Mouse (Mus musculus) stomach, postnatal 0 days (tissue): ENCODE results near the gene Top2a. TPM values are rescaled to one million over a fixed set of nuclear protein-coding genes. Genes with fewer than 3 reads are reported as not detected.

Experiments used
- ATAC-seq: fragments of 200-750 bp; cut with Nextera tagmentation; 2 replicates; pipeline ENCODE4 v1.8.0; 2017; ENCODE audit not compliant: low FRiP score, low TSS enrichment
- DNase-seq: peaks from one replicate; pipeline ENCODE4 v3.0.0-alpha.2; 2016; ENCODE audit warnings: low spot score
- H3K27ac ChIP-seq: fragments of 300-500 bp; sonication (generic); replicated peaks from 2 replicates; pipeline ENCODE4 v1.5.1; 2014; ENCODE audit warnings: mild to moderate bottlenecking, control low read depth
- H3K27me3 ChIP-seq: fragments of 300-500 bp; sonication (generic); 2 replicates; pipeline ENCODE4 v1.6.1; 2014; ENCODE audit warnings: low read length; ENCODE audit not compliant: control insufficient read depth, insufficient read depth
- H3K36me3 ChIP-seq: fragments of 300-500 bp; sonication (generic); 2 replicates; pipeline ENCODE4 v1.6.1; 2014; ENCODE audit warnings: low read length, mixed read lengths; ENCODE audit not compliant: control insufficient read depth, insufficient read depth
- H3K4me1 ChIP-seq: fragments of 300-500 bp; sonication (generic); replicated peaks from 2 replicates; pipeline ENCODE4 v1.6.1; 2014; ENCODE audit warnings: antibody characterized with exemption; ENCODE audit not compliant: control insufficient read depth, insufficient read depth
- H3K4me2 ChIP-seq: fragments of 300-500 bp; sonication (generic); replicated peaks from 2 replicates; pipeline ENCODE4 v1.6.1; 2014; ENCODE audit warnings: low read depth, mild to moderate bottlenecking, control low read depth, moderate library complexity
- H3K4me3 ChIP-seq: fragments of 300-500 bp; sonication (generic); 2 replicates; pipeline ENCODE4 v1.5.1; 2014; ENCODE audit warnings: low read depth, low read length, control low read depth
- H3K9ac ChIP-seq: fragments of 300-500 bp; sonication (generic); 2 replicates; pipeline ENCODE4 v1.6.1; 2014; ENCODE audit warnings: mild to moderate bottlenecking, low read length, control low read depth, mixed read lengths
- H3K9me3 ChIP-seq: fragments of 300-500 bp; sonication (generic); 2 replicates; pipeline ENCODE4 v1.6.1; 2016; ENCODE audit warnings: low read length; ENCODE audit not compliant: control insufficient read depth
- CTCF ChIP-seq: IDR thresholded peaks from 2 replicates; pipeline ENCODE4 v1.5.1; 2016; ENCODE audit warnings: antibody characterized with exemption, low read depth, mild to moderate bottlenecking, moderate library complexity
- EP300 ChIP-seq: optimal IDR thresholded peaks from 2 replicates; pipeline ENCODE3; 2016; ENCODE audit warnings: antibody characterized with exemption
- WGBS: fragments of 180-500 bp; shearing (Covaris S2); extraction: QIAGEN DNeasy Blood & Tissue Kit; methylation state at CpG from one replicate; pipeline ENCODE4 v1.1.7; 2014; 5-methylcytosine and 5-hydroxymethylcytosine counted together
- polyA plus RNA-seq: library from polyadenylated mRNA; unstranded; fragments of >200 nt; fragmentation: Nextera tagmentation; extraction: Ambion mirVana; gene quantifications from 2 replicates; pipeline ENCODE4 v1.2.1, GENCODE M21; 2015

The Top2a gene
- polyA plus RNA-seq, 1 experiment from 2014 or later = 44.5 TPM

DNA sequence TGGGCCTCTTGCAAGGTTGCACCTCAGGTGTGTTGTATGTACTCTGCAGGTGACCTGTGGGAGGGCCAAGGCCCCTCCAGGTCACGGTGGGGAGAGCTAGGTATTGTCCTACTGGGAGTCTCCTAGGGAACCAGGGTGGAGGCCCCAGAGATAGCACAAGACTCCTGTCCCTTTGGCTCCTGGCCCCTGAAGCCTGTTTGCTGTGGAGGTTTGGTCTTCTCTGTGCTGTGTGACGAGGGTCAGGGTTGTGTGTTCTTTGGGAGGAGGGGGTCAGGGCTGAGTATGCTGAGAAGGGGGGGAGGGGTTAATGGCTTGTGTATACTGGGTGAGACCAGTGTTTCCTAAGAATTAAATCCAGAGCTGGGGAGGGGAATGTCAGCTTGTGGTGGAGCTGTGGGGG lies 70.6 kb downstream of the Top2a start:
- no peak overlapping the region for H3K4me2 ChIP-seq
- no peak overlapping the region for H3K9ac ChIP-seq
- H3K27ac ChIP-seq = peak overlapping the region; percentile 83; the same call in 1 of the 2 replicates
- no peaks in the 10 kb centered on the region for H3K9me3 ChIP-seq
- DNase-seq (peak; percentile 87), ATAC-seq (peak; percentile 87)
- H3K36me3 ChIP-seq = no peaks in the 10 kb centered on the region
- TF ChIP-seq CTCF (no peak), EP300 (no peak)
- H3K27me3 ChIP-seq = no peaks in the 10 kb centered on the region
- 18% methylated on average over 2 of the region's 2 CpGs for WGBS
- peaks cover 34% of the 10 kb centered on the region; the same call in 1 of the 2 replicates for H3K4me1 ChIP-seq
- H3K4me3 ChIP-seq = no peak overlapping the region

DNA sequence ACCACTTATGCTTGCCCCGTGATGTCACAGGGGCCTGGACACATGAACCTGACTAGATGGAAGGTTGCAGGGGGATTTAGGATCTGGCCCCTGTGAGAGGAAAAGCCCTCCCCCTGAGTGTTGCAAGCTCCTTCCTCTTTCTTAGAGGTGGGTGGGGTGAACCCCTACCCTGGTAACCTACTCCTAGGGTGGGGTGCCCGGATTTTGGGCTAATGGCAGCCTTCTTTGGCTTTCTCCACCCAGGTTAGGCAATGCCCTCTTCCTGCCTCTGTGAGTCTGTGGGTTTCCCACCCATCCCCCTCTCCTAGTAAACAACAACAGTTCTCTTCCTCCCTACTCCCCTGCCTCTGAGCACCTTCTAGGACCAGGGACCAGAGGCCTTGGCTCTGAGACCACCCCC lies 71.3 kb downstream of the Top2a start:
- 41% methylated on average over 2 of the region's 2 CpGs for WGBS

GRCm38 (mm10) chr11:98952111-98952510 lies 71.9 kb downstream of the Top2a start:
- H3K4me2 ChIP-seq = no peak overlapping the region
- TF ChIP-seq EP300 (no peak), CTCF (no peak)
- no peaks in the 10 kb centered on the region for H3K36me3 ChIP-seq
- H3K27me3 ChIP-seq = no peaks in the 10 kb centered on the region
- peak overlapping the region; percentile 69 for H3K27ac ChIP-seq
- no peak overlapping the region for H3K9ac ChIP-seq
- ATAC-seq (no peak), DNase-seq (no peak)
- H3K4me3 ChIP-seq = no peak overlapping the region
- 65% methylated on average over 1 of the region's 1 CpGs for WGBS
- H3K4me1 ChIP-seq = peaks cover 34% of the 10 kb centered on the region; the same call in 1 of the 2 replicates
- no peaks in the 10 kb centered on the region for H3K9me3 ChIP-seq

More for the DNA sequence above, 71.3 kb downstream of the Top2a start:
- no peak for ATAC-seq
- DNase-seq = no peak
- Histone ChIP-seq H3K27ac (peak overlapping the region; percentile 69), H3K27me3 (no peaks in the 10 kb centered on the region), H3K9ac (no peak overlapping the region), H3K36me3 (no peaks in the 10 kb centered on the region), H3K4me3 (no peak overlapping the region), H3K4me2 (no peak overlapping the region), H3K4me1 (peaks cover 34% of the 10 kb centered on the region; the same call in 1 of the 2 replicates), H3K9me3 (no peaks in the 10 kb centered on the region)
- TF ChIP-seq CTCF (no peak), EP300 (no peak)

DNA sequence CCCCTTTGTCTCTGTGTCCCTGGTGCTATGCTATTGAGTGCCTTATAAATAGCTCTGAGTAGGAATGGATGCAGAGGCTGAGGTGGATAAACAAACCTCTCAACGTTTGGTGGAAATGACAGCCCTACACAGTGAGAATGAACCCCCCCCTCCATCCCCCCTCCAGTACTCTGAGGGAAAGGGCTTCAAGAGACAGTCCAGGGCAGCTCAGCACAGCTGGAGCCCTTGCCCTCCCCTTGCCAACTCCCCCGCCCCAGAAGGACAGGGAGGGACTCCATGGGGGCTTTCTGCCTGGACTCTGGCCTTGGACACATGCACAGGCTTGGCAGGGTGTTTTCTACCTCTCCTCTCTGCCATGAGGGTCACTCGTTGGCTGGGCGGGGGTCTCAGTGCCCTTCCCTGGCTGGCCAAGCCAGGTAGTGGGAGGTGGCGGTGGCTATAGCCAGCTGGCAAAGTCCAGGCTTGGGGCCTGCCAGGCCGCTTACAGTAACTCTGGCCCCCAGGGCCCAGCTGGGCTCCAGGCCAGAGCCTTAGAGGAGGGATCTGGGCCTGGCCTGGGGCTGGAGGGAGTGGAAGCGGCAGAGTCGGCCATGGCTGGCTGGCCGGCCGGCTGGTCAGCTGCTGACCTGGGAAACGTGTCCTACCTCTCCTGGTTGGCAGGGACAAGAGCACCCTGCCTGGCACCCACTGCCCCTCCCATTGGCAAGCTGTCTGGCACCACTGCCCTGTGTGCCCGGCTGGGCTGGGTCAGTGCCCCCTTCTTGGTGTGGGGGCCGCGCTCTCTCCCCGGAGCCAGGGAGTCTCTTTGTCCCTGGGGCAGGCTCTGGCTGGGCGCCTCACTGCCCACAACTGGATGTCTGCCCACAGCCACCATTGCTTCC lies 72.7 kb downstream of the Top2a start:
- H3K4me1 ChIP-seq = peaks cover 34% of the 10 kb centered on the region; the same call in 1 of the 2 replicates
- H3K27ac ChIP-seq = peak overlapping the region; percentile 92
- H3K4me2 ChIP-seq = peak overlapping the region; percentile 32
- H3K9ac ChIP-seq = peak overlapping the region; percentile 54
- H3K27me3 ChIP-seq = no peaks in the 10 kb centered on the region
- H3K9me3 ChIP-seq = no peaks in the 10 kb centered on the region
- WGBS = 47% methylated on average over 14 of the region's 16 CpGs
- no peak overlapping the region for H3K4me3 ChIP-seq
- no peaks in the 10 kb centered on the region for H3K36me3 ChIP-seq
- peak; percentile 74 for DNase-seq
- TF ChIP-seq CTCF (no peak), EP300 (no peak)
- ATAC-seq = peak; percentile 21; the same call in 1 of the 2 replicates

DNA sequence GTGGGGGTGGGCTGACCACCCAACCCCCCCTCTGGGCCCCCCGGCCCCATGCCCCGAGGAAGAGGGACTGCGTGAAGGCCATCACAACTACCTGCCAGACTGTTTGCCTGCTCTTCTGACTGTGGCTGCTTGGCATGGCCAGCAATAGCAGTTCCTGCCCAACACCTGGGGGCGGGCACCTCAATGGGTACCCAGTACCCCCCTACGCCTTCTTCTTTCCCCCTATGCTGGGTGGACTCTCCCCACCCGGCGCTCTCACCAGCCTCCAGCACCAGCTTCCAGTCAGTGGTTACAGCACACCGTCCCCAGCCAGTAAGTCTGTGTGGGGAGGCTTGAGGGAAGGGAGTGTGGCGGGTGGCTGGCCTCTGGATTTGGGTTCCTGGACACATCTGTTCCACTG lies 73.5 kb downstream of the Top2a start:
- DNase-seq = no peak
- H3K4me1 ChIP-seq = peaks cover 37% of the 10 kb centered on the region
- WGBS = 77% methylated on average over 9 of the region's 9 CpGs
- no peaks in the 10 kb centered on the region for H3K27me3 ChIP-seq
- H3K36me3 ChIP-seq = no peaks in the 10 kb centered on the region
- H3K9ac ChIP-seq = no peak overlapping the region
- H3K4me2 ChIP-seq = no peak overlapping the region
- peak overlapping the region; percentile 92 for H3K27ac ChIP-seq
- no peak overlapping the region for H3K4me3 ChIP-seq
- ATAC-seq = no peak
- no peak for TF ChIP-seq CTCF
- no peak for TF ChIP-seq EP300
- no peaks in the 10 kb centered on the region for H3K9me3 ChIP-seq

- WGBS = 67% methylated on average over 7 of the region's 7 CpGs
- DNase-seq (no peak), ATAC-seq (no peak)
- Histone ChIP-seq H3K27ac (peak overlapping the region; percentile 92), H3K4me1 (peaks cover 36% of the 10 kb centered on the region), H3K4me3 (no peak overlapping the region), H3K4me2 (no peak overlapping the region), H3K9me3 (no peaks in the 10 kb centered on the region), H3K36me3 (no peaks in the 10 kb centered on the region), H3K27me3 (no peaks in the 10 kb centered on the region), H3K9ac (0 out of 2 replicates have a peak overlapping the region, but pooled peaks have one; percentile 41)
- TF ChIP-seq EP300 = no peak
- no peak for TF ChIP-seq CTCF
Measured at GRCm38 (mm10) chr11:98949958-98950460, 74.0 kb downstream of the Top2a start.
